Mouse (Mus musculus): ENCODE measurements around the gene Rin1. TPM values are rescaled to one million over a fixed set of nuclear protein-coding genes. Genes with fewer than 3 reads are reported as not detected.

Gene Rin1
- polyA plus RNA-seq, 1 experiment from 2014 or later = 0.64 TPM

DNA sequence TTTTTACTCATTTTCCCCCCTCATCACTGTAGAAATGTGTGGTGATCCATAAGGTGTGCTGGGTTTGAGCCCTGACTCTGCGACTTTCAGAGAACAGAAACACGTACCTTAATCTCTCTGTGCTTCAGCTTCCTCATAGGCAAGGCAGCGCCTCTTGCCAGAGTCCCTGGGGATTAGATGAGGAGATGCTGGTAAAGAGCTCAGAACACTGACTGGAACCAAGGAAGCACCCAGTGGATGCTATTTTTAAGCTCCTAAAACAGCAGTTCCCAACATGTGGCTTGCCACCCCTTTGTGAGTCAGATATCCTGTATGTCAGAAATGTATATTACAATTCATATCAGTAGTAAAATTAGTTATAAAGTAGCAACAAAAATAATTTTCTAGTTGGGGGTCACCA is 32.1 kb upstream of the Rin1 start:
- Histone ChIP-seq H3K36me3 (ENCODE audit: control insufficient read depth, insufficient read depth, low read length) (no peaks in the 10 kb centered on the region), H3K27ac (ENCODE audit: low read depth, low read length) (no peak overlapping the region), H3K4me3 (ENCODE audit: low read length) (no peak overlapping the region), H3K4me1 (ENCODE audit: control insufficient read depth, insufficient read depth, low read depth, low read length) (no peaks in the 10 kb centered on the region; the same call in 1 of the 2 replicates), H3K9me3 (ENCODE audit: control insufficient read depth, low read length) (no peaks in the 10 kb centered on the region), H3K4me2 (ENCODE audit: low read length) (no peak overlapping the region), H3K27me3 (replicated peaks; ENCODE audit: control insufficient read depth, insufficient read depth, low read length) (no peaks in the 10 kb centered on the region), H3K9ac (ENCODE audit: low read depth, low read length) (no peak overlapping the region)
- 83% methylated on average over 3 of the region's 3 CpGs for WGBS
- no peak for ATAC-seq

DNA sequence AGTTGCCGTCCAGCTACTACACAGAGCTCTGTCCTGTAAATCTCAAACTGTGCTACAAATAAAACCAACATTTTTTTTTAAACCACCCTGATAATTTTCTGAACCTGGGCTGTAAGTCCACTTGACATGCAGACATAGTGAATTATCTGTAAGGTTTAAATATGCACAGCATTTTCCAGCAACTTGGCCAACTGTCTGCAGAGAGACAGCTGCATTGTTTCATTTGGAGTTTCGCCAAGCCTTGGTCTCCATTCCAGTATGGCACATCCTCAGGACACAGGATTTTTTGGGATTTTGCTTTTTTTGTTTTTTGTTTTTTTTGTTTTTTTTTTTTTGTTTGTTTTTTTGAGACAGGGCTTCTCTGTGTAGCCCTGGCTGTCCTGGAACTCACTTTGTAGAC is 28.9 kb upstream of the Rin1 start:
- Histone ChIP-seq H3K36me3 (ENCODE audit: control insufficient read depth, insufficient read depth, low read length) (no peaks in the 10 kb centered on the region), H3K4me1 (ENCODE audit: control insufficient read depth, insufficient read depth, low read depth, low read length) (peaks cover 3% of the 10 kb centered on the region; the same call in 1 of the 2 replicates), H3K4me3 (ENCODE audit: low read length) (no peak overlapping the region), H3K9me3 (ENCODE audit: control insufficient read depth, low read length) (no peaks in the 10 kb centered on the region), H3K27me3 (replicated peaks; ENCODE audit: control insufficient read depth, insufficient read depth, low read length) (no peaks in the 10 kb centered on the region), H3K4me2 (ENCODE audit: low read length) (no peak overlapping the region), H3K27ac (ENCODE audit: low read depth, low read length) (no peak overlapping the region), H3K9ac (ENCODE audit: low read depth, low read length) (no peak overlapping the region)
- WGBS = 75% methylated on average over 2 of the region's 2 CpGs
- ATAC-seq = no peak

DNA sequence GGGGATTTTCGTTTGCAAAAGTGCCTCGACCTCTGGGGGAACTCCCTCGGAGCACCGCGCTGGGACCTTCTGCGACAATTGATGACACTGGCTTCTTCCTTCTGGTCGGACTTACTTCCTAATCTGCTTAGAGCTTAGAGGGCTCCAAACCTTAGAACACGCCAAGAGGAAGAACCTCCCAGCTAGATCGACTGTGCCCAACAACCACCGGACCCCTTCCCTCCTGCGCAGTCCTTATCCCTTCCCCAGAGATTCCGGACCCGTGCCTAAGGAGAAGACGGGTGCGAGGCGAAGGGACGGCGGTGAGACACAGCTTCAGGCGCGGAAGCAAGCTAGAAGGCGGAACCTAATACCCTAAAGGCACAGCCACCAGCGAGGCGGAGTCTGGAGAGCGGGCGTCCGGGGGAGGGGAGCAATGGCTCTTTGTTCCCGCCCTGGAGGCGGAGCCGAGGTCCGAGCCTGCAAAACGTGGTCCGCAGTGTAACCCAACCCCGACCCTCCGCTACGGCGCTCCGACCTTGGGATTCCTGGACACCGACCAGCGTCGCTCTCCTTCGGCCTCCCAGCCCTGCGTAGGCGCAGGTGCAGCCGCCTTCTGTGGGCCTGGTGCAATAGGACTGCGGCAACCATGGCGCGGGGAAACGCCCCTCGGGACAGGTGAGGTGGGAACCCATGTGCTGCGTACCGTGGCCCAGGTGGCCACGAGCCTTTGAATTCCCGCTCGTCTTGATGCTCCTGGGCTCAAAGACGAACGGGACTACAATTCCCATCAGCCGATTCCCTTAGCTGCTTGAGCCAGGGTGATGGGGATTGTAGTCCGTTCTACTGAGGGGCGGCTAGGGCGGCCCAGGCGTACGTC is 26.4 kb upstream of the Rin1 start, which contains the start of gene Slc29a2:
Gene Slc29a2 (plus strand): TSS at position 240 of the 859 bp plus-strand sequence.
- H3K4me2 ChIP-seq (ENCODE audit: low read length) = peak within 1 kb of the TSS; percentile 90
- peak within 1 kb of the TSS; percentile 90 for H3K27ac ChIP-seq (ENCODE audit: low read depth, low read length)
- H3K4me3 ChIP-seq (ENCODE audit: low read length) = peak within 1 kb of the TSS; percentile 86
- peak; percentile 96 for ATAC-seq
- no peaks in the 10 kb centered on the region for H3K27me3 ChIP-seq (replicated peaks; ENCODE audit: control insufficient read depth, insufficient read depth, low read length)
- no peaks in the 10 kb centered on the region for H3K9me3 ChIP-seq (ENCODE audit: control insufficient read depth, low read length)
- H3K9ac ChIP-seq (ENCODE audit: low read depth, low read length) = peak within 1 kb of the TSS; percentile 91
- H3K36me3 ChIP-seq (ENCODE audit: control insufficient read depth, insufficient read depth, low read length) = peaks cover 8% of the 10 kb centered on the region; the same call in 1 of the 2 replicates
- 0% methylated on average over 55 of the region's 62 CpGs for WGBS
- peaks cover 3% of the 10 kb centered on the region; the same call in 1 of the 2 replicates for H3K4me1 ChIP-seq (ENCODE audit: control insufficient read depth, insufficient read depth, low read depth, low read length)

DNA sequence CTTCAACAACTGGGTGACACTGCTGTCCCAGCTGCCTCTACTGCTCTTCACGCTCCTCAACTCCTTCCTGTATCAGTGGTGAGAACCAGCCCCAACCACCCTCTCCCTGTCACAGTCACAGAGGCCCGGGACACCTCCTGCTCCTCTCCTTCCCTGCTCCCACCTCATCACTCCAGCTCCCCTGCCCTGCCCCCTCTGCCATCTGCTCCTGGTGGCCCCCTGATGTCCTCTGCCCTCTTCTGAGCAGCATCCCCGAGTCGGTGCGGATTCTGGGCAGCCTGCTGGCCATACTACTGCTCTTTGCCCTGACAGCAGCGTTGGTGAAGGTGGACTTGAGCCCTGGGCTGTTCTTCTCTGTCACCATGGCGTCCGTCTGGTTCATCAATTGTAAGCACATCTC is 24.2 kb upstream of the Rin1 start:
- Histone ChIP-seq H3K27ac (ENCODE audit: low read depth, low read length) (no peak overlapping the region), H3K9me3 (ENCODE audit: control insufficient read depth, low read length) (no peaks in the 10 kb centered on the region), H3K4me2 (ENCODE audit: low read length) (no peak overlapping the region), H3K4me1 (ENCODE audit: control insufficient read depth, insufficient read depth, low read depth, low read length) (peaks cover 3% of the 10 kb centered on the region; the same call in 1 of the 2 replicates), H3K4me3 (ENCODE audit: low read length) (no peak overlapping the region), H3K27me3 (replicated peaks; ENCODE audit: control insufficient read depth, insufficient read depth, low read length) (no peaks in the 10 kb centered on the region), H3K36me3 (ENCODE audit: control insufficient read depth, insufficient read depth, low read length) (peaks cover 18% of the 10 kb centered on the region), H3K9ac (ENCODE audit: low read depth, low read length) (no peak overlapping the region)
- WGBS = 87% methylated on average over 8 of the region's 8 CpGs
- no peak for ATAC-seq

DNA sequence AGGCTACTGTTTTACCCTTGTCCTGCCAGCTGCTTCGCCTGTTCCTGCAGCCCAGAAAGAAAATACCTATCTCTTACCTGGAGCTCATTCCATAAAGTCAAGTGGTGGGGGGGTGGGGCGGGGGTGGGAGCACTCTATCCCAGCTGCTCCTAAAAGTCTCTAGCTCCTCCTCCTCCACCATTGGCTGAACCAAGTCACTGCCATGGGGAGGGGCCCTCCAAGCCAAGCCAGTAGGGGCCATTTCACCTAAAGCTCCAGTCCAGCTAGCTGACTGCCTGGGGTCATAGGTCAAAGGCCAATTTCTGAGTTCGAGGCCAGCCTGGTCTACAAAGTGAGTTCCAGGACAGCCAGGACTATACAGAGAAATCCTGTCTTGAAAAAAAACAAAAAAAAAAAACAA is 17.6 kb upstream of the Rin1 start:
- no peaks in the 10 kb centered on the region for H3K9me3 ChIP-seq (ENCODE audit: control insufficient read depth, low read length)
- peaks cover 22% of the 10 kb centered on the region for H3K36me3 ChIP-seq (ENCODE audit: control insufficient read depth, insufficient read depth, low read length)
- H3K9ac ChIP-seq (ENCODE audit: low read depth, low read length) = no peak overlapping the region
- no peak overlapping the region for H3K4me3 ChIP-seq (ENCODE audit: low read length)
- no peaks in the 10 kb centered on the region for H3K27me3 ChIP-seq (replicated peaks; ENCODE audit: control insufficient read depth, insufficient read depth, low read length)
- 87% methylated on average over 3 of the region's 3 CpGs for WGBS
- peaks cover 2% of the 10 kb centered on the region for H3K4me1 ChIP-seq (ENCODE audit: control insufficient read depth, insufficient read depth, low read depth, low read length)
- no peak overlapping the region for H3K4me2 ChIP-seq (ENCODE audit: low read length)
- no peak overlapping the region for H3K27ac ChIP-seq (ENCODE audit: low read depth, low read length)
- ATAC-seq = no peak

DNA sequence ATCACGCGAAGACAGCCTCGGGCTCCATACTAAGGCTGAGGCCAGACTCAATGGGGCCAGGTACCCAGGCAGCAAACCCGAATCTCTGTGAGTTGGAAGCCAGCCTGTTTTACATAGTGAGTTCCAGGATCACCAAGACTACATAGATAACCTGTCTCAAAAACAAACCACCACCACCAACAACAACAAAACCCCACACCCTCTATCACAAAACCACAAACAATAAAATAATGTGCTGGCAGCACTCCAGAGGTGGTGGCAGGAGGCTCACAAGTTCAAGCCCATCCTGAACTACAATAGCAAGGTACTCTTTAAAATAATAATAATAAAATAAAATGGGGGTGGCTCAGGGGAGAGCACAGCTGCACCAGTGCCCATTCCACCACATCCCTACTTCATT is 13.7 kb upstream of the Rin1 start:
- 90% methylated on average over 4 of the region's 4 CpGs for WGBS
- H3K27me3 ChIP-seq (replicated peaks; ENCODE audit: control insufficient read depth, insufficient read depth, low read length) = no peaks in the 10 kb centered on the region
- H3K4me2 ChIP-seq (ENCODE audit: low read length) = no peak overlapping the region
- no peaks in the 10 kb centered on the region for H3K9me3 ChIP-seq (ENCODE audit: control insufficient read depth, low read length)
- H3K4me1 ChIP-seq (ENCODE audit: control insufficient read depth, insufficient read depth, low read depth, low read length) = peaks cover 21% of the 10 kb centered on the region
- no peak overlapping the region for H3K27ac ChIP-seq (ENCODE audit: low read depth, low read length)
- H3K4me3 ChIP-seq (ENCODE audit: low read length) = no peak overlapping the region
- no peak for ATAC-seq
- peaks cover 3% of the 10 kb centered on the region; the same call in 1 of the 2 replicates for H3K36me3 ChIP-seq (ENCODE audit: control insufficient read depth, insufficient read depth, low read length)
- H3K9ac ChIP-seq (ENCODE audit: low read depth, low read length) = no peak overlapping the region

DNA sequence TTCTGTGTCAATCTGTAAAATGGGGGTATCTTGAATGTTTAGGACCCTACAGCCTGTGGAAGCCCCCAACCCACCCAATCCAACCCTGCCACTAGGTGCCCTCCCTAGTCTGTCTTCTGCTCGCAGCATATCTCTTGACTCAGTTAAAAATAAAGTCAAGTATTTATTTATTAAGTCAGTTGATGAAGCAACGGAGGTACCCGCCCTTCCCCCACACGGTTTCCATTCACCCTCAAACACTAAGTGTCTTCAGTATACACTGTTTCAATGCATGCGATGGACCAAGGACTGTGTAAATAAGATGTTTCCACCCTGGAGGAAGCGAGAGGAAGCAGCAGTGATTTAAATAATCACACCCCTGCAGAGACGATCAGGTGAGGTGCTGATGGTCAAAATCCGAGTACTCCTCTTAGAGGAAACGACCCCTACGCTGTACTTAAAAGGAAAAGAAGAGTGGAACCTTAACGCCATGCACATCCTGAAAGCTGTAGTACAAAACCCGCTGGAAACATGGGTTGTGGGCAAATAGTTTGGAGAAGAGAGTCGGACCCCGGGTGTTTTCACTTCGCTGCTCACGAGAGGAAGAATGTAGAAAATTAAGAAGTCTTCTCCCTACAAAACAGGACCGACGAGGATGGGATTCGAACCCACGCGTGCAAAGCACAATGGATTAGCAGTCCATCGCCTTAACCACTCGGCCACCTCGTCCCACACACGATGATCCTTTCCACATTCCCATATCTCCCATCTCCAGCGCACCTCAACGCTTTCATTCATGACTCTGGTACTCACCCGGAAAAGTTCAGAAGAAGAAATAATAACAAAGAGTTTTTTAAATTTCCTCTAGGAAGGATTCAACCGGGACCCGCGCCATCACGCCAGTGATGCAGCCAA is 12.4 kb upstream of the Rin1 start:
- peak overlapping the region; percentile 87 for H3K27ac ChIP-seq (ENCODE audit: low read depth, low read length)
- peak overlapping the region; percentile 88 for H3K9ac ChIP-seq (ENCODE audit: low read depth, low read length)
- no peaks in the 10 kb centered on the region for H3K27me3 ChIP-seq (replicated peaks; ENCODE audit: control insufficient read depth, insufficient read depth, low read length)
- WGBS = 6% methylated on average over 32 of the region's 32 CpGs
- peak overlapping the region; percentile 92 for H3K4me3 ChIP-seq (ENCODE audit: low read length)
- H3K36me3 ChIP-seq (ENCODE audit: control insufficient read depth, insufficient read depth, low read length) = no peaks in the 10 kb centered on the region
- no peaks in the 10 kb centered on the region for H3K9me3 ChIP-seq (ENCODE audit: control insufficient read depth, low read length)
- peak overlapping the region; percentile 96 for H3K4me2 ChIP-seq (ENCODE audit: low read length)
- peak; percentile 55 for ATAC-seq
- peaks cover 27% of the 10 kb centered on the region for H3K4me1 ChIP-seq (ENCODE audit: control insufficient read depth, insufficient read depth, low read depth, low read length)

DNA sequence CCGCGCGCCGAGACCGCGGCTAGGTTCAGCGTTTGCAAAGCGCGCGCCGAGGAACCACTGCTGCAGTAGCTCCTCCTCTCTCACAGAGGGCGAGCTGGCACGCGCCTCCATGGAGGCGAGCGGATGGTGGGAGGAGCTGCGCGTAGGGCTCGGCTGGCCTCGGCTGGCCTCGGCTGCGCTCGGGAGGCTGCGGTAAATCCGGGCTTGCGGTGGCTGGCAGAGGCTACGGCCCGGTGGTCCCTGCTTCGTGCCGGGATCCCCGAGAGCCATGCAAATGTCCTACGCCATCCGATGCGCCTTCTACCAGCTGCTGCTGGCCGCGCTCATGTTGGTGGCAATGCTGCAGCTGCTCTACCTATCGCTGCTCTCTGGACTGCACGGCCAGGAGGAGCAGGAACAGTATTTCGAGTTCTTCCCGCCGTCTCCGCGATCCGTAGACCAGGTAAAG is 11.5 kb upstream of the Rin1 start, which contains the start of the genes B4gat1 and AC124502.3:
Gene B4gat1 (plus strand): TSS at position 118 of the 448 bp plus-strand sequence.
Gene AC124502.3 (plus strand): TSS at position 183 of the 448 bp plus-strand sequence.
- H3K9ac ChIP-seq (ENCODE audit: low read depth, low read length) = peak within 1 kb of the TSS; percentile 88
- H3K27me3 ChIP-seq (replicated peaks; ENCODE audit: control insufficient read depth, insufficient read depth, low read length) = no peaks in the 10 kb centered on the region
- H3K4me2 ChIP-seq (ENCODE audit: low read length) = peak within 1 kb of the TSS; percentile 96
- peak; percentile 93 for ATAC-seq
- H3K4me1 ChIP-seq (ENCODE audit: control insufficient read depth, insufficient read depth, low read depth, low read length) = peaks cover 27% of the 10 kb centered on the region
- 0% methylated on average over 42 of the region's 44 CpGs for WGBS
- no peaks in the 10 kb centered on the region; the same call in 1 of the 2 replicates for H3K36me3 ChIP-seq (ENCODE audit: control insufficient read depth, insufficient read depth, low read length)
- no peaks in the 10 kb centered on the region for H3K9me3 ChIP-seq (ENCODE audit: control insufficient read depth, low read length)
- peak within 1 kb of the TSS; percentile 92 for H3K4me3 ChIP-seq (ENCODE audit: low read length)
- H3K27ac ChIP-seq (ENCODE audit: low read depth, low read length) = peak within 1 kb of the TSS; percentile 87

Measured in hindbrain, embryonic 16.5 days (tissue).